Mouse (Mus musculus): ENCODE measurements at regions not wholly inside any gene's neighbourhood (a gene's known extent, or its start where the extent isn't known, plus 50 kb on each side); places are given as distances from the start of the nearest gene placed in this dataset.

DNA sequence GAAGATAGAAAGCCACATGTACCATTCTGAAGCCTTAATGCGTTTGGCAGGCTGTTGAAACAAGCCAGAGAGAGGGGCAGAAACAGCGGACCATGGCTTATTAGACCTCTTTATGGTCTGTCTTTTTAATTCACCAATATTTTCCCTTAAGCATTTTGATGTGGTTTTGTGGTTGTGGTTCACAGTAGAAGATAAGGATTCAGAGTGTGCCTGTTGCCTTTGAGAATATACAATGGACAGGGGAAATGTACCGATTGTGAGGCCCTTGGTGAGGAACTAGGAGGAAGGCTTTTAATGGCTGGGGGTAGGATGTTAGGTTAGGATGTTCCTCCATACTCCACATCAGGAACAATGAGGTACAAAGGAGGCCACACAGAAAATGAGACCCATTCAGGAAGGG, 182.0 kb downstream of the Pdgfra start:
- no peak for DNase-seq (ENCODE audit: extremely low spot score in 1 of 2, low spot score in 2 of 2)
- intact Hi-C loops (cut with DNase I), result no loop called here

DNA sequence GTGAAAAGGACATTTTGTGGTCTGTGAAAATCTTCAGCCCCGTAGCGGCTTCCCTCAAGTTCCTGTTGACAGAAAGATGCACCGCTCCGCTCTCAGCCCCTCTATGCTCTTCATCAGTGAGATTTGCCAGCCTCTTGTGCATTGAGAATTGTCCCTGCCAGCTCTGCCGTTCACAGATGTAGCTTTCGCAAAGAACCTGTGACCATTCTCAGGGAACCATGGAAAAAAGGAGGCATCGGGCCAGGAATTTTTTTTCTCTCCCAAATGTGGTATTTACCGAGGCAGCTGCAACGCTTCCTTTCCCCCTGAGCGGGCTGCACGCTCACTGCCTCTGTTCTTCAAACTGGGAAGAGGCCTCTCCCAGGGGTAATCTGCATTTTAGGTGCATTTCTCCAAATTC, 184.4 kb downstream of the Pdgfra start:
- peak; percentile 25 to 31 for DNase-seq (ENCODE audit: extremely low spot score in 1 of 2, low spot score in 2 of 2)

DNA sequence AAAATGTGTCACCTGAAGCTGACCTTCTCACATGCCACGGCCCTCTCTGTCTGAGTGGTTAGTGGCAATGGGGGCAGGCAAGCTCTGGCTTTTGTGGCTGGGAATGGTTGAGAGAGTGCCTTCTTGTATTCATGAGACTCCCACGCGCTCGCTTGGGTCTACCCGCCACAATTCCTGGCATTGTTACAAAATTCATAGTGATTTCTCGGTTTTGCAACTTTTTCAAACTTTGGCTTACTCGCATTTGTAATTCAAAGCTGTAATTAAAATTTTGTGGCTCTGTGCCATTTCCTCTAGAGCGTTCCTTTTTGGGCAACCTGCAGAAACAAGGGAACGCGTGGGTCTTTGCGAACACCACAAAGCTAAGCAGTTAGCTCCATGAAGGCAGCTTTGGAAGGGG, 186.3 kb downstream of the Pdgfra start:
- intact Hi-C loops (cut with DNase I), result no loop called here
- peak; percentile 28 to 51 for DNase-seq (ENCODE audit: extremely low spot score in 1 of 2, low spot score in 2 of 2)

More for the DNA sequence above, 184.4 kb downstream of the Pdgfra start:
- intact Hi-C loops (cut with DNase I), result no loop called here

DNA sequence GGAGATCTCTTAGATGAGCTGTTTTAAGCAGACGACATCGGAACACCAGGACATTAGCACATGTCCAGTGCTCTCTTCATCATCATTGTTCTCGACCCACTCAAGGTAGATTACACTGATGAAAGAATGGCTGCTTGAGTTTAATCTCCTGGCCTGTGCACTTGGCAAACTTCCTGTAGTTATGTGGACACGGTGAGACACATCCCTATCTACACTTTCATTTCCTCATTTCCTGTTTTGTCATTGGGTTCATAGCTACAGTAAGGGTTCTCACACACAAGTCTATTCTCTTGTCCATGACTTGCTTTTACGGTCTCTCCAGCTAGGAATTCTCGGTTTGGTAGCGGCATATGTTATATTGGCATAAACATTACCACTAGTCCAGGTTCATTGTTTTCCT, 190.5 kb downstream of the Pdgfra start:
- no peak for DNase-seq (ENCODE audit: extremely low spot score in 1 of 2, low spot score in 2 of 2)
- intact Hi-C loops (cut with DNase I), result no loop called here

DNA sequence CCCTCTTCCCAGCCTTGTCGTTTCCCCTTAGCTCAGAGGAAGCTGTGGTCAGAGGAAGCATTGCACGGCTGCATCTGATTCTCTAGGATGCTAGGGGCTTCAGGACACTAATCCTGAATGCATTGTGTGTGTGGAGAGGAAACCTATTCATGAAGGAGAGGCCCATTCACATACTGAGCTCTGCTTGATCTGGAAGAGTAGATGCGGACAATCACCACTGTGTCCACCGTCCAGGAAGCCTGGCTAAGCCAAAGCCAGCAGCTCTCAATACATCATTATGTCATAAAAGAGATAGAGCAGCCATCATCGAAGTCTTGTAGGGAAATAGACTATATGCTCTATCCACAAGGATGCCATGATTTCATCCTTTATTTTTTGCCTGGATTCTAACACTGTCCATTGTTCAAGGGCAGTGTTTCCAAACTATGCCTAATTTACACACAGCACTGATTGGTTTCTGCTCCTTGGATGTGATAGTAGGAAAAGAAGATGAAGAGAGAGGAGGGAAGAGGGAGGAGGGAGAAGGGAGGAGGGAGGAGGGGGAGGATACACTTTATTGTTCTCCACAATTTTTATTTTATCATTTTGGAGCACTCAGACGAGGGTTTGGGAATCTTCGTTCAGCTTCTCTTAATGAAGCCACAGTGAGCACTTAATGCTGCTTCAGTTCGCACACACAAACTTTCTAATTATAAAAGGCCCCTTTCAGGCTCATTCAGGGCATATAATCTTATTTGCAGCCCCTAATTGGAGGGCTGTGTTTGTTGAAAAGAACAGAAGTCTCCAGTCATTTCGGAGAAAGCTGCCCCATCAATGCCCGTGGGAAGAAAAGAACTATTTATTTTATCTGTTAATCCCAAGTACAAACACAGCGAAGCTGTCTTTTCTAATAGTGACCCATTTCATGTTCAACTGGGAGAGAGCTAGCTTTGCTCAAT, 195.0 kb downstream of the Pdgfra start:
- intact Hi-C loops (cut with DNase I), result no loop called here
- DNase-seq (ENCODE audit: extremely low spot score in 1 of 2, low spot score in 2 of 2), result no peak

DNA sequence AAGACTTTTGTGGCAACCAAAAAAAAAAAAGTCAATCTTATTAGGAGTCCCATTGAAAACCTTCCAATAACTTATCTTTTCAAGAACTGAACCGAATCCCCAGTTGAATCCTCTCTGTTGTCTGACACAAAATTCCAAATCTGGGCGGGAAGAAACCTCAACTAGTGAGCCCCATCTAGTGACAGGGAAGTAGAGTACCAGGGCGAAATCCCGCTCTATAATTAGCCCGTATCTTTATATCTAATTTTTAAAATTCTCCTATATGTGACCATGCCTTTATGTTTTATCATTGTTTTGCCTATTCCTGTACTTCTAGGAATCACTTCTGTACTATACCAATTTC, 195.7 kb downstream of the Pdgfra start:
- no peak for DNase-seq (ENCODE audit: extremely low spot score in 1 of 2, low spot score in 2 of 2)
- intact Hi-C loops (cut with DNase I), result no loop called here

DNA sequence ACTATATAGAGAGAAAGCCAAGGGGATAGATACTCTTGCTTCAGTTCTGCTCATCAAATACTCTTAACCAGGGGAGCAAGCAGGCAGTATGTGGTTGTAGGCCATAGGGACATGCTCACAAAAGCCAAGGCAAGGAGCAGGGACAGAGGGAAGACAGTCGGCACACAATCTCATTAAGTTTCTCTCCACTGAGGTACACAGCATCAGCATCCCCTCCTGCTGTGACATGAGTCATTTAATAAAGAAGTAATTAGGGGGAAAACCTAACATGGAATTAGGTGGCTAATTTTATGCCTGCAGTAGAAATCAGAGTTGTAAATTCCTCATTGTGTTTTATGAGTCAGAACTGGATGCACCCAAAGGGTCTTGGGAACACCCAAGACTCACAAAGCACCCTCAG, 203.2 kb downstream of the Pdgfra start:
- intact Hi-C loops (cut with DNase I), result no loop called here
- DNase-seq (ENCODE audit: extremely low spot score in 1 of 2, low spot score in 2 of 2), result no peak

DNA sequence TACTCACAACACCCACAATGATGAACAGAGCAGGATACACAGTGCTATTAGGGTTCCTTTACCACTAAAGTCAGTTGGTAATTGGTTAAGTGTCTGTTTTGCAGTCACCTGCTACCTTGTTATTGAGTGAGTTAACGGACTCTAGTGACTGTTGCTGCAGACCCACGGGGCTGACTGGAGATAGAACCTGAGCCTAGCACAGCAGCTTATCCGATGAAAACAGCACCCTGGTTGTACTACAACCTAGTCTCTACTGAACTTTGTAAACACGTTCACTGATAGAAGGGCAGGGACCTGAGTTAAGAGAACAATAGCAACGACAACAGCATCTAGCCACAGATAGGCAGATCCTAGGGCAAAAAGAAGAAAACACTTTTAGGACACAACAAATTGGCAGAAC, 206.8 kb downstream of the Pdgfra start:
- intact Hi-C loops (cut with DNase I), result no loop called here
- DNase-seq (ENCODE audit: extremely low spot score in 1 of 2, low spot score in 2 of 2), result no peak

DNA sequence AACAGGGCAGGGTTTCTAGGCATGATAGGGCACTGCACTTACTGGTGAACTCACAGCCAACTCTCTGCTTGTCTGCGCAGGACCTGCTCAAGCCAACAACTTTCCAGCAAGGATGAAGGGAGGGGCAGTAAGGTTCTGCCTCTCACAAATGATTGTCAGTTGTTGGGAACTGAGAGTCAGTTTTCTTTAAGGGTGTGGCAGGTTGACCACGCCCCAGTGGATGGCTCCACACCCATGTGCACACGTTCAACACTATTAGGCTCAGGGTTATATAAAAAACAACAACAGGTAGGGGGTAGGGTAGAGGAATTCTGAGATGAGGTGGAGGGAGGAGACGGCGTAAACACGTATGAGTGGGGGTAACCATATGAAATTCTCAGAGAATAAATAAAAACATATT, 210.9 kb upstream of the Kit start:
- DNase-seq (ENCODE audit: extremely low spot score in 1 of 2, low spot score in 2 of 2), result no peak
- intact Hi-C loops (cut with DNase I), result no loop called here

DNA sequence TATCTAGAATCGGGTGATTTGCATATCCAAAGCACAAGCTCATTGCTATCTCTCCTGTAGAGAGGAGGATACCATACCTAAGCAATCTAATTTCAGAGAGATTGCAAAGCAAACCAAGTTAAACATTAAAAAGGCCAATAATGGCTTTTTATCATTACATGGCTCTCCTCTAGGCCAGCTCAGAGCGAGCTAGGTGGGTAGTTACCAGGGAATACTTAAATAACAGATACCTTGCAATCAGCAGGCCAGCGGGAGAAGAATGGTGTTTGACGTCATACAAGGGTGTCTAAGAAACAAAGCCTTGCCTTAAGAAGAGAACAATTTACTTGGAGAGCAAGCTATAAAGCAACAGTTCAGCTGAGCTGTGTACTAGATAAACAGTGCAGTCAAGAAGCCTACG, 207.4 kb upstream of the Kit start:
- no peak for DNase-seq (ENCODE audit: extremely low spot score in 1 of 2, low spot score in 2 of 2)

DNA sequence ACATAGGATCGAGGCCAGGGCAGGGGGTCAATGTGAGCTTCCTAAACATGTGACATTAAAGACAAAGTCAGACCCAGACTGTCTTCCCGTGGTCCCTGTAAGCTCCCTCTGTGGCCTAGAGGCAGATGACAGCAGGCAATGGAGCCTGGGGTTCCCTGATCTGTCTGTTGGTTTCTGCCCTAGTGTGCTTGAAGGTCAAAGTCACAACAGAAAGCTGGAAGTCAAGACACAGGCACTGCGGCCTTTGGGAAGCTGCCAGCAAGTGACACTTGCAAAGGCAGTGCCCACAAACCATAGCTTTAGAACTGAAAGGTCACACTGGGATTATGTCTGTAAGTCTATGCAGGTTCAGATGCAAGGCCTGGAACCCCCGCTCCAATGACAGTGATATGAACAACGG, 206.0 kb upstream of the Kit start:
- intact Hi-C loops (cut with DNase I), result no loop called here
- DNase-seq (ENCODE audit: extremely low spot score in 1 of 2, low spot score in 2 of 2), result no peak

More for the DNA sequence above, 207.4 kb upstream of the Kit start:
- intact Hi-C loops (cut with DNase I), result no loop called here

DNA sequence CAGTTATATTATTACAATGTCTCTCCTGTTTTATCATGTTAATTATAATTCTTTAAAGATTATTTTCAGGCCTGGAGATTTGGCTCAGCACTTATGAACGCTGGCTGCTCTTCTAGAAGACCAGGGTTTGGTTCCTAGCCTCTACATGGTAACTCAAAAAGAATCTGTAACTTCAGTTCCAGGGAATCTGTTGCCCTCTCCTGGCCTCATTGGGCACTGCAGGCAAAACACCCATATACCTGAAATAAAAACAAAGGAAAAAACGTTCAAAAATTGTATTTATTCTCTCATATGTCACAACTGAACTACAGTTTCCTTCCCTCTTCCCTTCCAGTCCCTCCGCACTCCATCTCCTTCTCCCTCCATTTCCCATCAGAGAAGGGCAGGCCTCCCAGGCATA, 201.9 kb upstream of the Kit start:
- intact Hi-C loops (cut with DNase I), result no loop called here
- DNase-seq (ENCODE audit: extremely low spot score in 1 of 2, low spot score in 2 of 2), result no peak

DNA sequence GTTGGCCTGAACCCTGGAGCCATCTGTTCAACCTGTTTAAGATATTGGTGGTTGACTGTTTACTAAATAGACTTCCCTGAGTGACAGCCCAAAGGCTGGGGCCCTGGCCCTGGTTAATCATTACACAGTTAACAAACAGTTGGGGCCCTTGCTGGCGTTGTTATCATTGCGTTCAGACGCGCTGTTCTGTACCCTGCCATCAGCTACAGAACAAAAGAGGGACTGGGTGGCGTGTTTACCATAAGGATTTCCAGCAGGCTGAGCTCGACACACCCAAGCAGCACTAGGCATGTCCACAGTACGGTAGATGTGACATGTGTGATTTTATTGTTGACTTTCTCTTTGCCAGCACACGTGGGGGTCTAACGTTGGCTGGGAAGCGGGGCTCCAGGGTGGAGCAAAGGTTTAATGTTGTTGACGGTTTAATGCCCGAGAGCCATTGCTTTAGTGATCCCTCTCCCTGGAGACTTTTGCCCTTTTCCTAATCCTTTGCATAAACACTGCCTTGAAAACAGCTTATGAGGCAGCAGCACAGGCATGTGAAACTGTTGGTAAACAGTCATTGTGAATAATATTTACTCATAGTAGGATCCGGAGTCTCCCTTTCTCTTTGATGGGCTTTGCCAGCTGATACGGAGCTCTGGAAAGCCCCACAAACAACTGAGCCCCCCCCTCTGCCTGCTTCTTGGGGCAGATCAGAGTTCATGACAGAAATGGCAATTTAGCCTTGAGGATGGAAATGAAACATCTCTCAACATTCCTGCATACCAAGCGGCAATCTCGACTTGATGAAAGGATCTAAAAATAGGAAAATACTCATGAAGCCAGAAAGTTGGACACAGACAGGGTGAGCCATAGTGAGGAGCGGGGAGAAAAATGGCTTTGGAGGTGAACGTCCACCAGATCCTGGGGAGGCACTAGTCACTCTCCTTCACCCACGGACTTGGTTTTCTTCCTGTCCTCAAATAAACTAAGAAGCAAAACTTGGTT, 197.1 kb upstream of the Kit start:
- intact Hi-C loops (cut with DNase I), result no loop called here
- DNase-seq (ENCODE audit: extremely low spot score in 1 of 2, low spot score in 2 of 2), result peak in 1 of 2 experiments; percentile 29

DNA sequence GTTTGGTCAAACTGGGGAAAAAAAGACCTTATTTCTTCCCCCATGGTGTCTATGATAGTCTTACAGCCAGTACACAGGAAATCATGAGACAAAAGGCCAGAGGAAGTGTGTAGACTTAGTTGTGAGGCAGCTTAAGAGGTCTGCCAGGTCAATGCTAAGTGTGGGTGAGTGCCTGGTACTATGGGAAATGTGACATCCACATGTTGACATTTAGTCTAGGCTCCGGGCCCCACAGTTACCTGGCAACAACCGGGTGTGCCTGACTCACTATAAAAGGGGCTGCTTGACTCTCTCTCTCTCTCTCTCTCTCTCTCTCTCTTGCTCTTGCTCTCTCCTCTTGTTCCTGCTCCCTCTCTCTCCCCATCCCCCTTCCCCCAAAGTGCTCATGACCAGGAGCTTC, 196.1 kb upstream of the Kit start:
- intact Hi-C loops (cut with DNase I), result no loop called here
- DNase-seq (ENCODE audit: extremely low spot score in 1 of 2, low spot score in 2 of 2), result no peak

DNA sequence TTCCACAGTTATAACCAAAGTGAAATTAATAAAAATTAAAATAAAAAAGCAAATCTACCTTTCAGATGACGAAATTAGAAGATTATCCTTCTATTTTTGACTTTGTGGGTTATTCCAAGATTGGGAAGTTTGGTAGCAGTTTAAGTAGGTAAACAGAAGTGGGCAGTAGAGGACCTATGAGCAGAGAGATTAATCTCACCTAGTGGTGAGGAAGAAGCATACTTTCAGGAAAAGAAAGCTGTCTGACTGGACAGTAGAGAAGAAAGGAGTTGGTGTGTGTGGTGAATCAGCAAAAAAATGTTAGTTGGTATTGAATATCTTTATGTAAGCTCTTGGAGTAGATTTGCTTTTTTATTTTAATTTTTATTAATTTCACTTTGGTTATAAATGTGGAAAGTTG, 194.4 kb upstream of the Kit start:
- DNase-seq (ENCODE audit: extremely low spot score in 1 of 2, low spot score in 2 of 2), result no peak
- intact Hi-C loops (cut with DNase I), result no loop called here

DNA sequence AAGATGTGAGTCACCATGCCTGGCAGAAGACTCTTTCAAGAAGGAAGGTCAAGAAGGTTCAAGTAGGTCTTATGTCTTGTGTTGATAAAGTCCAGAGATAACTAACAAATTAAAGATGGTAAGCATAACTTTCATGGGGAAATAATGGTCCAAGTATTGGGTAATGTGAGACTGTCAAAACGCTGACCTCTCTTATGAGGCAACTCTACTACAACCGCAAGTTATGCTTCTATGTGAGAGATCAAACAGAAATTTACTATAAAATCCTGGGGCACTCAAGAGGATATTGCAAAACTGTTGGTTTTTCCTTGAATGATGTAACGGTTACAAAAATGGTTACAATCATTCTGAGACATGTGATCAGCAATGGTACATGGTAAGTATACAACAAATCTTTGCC, 192.6 kb upstream of the Kit start:
- intact Hi-C loops (cut with DNase I), result no loop called here
- no peak for DNase-seq (ENCODE audit: extremely low spot score in 1 of 2, low spot score in 2 of 2)

DNA sequence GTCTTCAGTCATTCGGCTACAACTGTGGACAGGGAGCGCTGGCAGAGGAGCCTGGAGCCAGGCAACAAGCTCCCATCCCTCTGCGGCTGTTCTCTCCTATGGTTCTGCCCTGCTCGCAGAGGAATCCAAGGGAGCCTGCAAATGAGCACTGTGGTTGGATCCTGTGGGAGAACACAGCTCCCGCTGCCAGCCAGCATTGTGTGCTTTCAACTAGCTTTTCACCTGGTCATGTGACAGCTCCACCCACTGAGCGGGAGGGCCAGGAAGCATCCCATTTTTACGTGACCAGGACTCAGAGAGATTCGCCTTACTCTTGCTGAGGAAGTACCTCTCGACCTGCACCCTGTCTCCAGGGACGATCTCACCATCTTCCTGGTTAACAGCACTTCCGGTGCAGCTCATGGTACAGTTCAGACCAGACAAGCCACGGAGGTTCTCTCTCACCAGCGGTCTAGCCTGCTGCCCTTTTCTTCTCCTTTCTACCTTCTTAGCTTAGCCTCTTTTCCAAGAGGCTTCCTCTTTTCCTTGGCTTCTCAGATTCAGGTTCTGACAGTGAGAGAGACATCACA, 186.7 kb upstream of the Kit start:
- intact Hi-C loops (cut with DNase I), result no loop called here
- DNase-seq (ENCODE audit: extremely low spot score in 1 of 2, low spot score in 2 of 2), result no peak

DNA sequence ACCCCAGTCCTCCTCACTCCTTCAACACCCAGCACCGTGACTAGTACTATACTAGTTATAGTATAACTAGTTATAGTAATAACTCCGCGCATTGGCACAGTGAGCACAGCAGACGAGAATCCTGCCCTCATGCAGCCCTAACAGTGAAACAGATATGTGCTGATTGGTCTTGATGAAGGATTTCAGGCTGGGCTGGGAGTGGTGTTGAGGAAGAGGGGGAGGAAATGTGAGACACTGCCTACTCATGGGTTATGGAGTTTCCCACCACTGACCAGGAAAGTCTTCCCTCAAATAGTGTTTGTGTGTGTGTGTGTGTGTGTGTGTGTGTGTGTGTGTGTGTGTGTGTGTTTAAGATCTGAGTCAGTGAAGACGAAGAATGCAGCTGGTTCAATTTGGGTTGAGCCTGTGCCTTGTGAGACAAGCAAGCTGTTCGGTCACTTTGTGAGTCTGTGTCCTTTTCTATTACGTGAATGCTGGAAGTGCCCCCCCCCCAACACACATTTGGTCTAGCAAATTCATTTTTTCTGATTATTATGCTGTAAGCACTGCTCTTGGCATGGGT, 185.9 kb upstream of the Kit start:
- intact Hi-C loops (cut with DNase I), result no loop called here
- no peak for DNase-seq (ENCODE audit: extremely low spot score in 1 of 2, low spot score in 2 of 2)

DNA sequence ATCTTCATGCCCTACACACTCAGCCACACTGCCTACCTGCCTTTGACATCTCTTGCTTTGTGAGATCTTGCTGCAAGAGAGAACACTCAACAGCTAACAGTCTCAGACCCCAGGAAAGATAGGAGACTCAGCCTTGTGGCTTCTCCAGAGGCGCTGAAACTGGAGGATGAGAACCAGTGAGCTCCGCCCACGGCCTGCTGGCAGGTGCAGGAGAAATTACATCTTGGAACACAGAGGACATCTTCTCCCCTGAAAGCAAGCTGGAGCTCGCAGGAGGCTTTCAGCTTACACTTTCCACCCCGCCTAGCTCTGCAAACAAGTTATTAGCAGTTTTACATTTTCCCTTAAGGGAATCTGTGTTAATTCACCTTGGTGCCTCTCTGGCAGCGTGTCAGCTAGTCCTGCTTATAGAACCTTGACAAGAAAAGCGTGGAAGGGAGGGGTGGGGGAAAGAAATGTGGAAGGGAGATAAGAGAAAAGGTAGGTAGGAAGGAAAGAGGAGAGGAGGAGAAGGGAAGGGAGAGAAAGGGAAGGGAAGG, 185.2 kb upstream of the Kit start:
- DNase-seq (ENCODE audit: extremely low spot score in 1 of 2, low spot score in 2 of 2), result peak in 1 of 2 experiments; percentile 30
- intact Hi-C loops (cut with DNase I), result no loop called here
